Mouse (Mus musculus): ENCODE data around the gene Cd33.

Gene Cd33

DNA sequence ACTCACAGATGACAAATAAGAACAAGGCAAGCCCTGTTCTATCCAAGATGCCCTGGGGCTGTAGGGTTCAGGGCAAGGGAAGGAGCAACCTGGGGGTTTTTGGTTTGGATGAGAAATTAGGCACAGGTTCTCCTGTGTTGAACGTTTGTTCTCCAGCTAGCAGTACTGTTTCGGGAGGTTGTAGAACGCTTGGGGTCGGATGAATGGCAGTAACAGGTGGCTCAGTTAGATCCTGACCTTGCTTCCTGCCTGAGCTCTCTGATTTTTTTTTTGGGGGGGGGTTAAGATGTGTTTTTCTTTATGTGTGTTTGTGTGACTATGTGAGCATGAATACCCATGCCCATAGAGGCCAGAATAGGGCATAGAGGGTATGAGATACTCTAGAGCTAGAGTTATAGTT lies 31.7 kb downstream of the Cd33 start:
- no peak for DNase-seq

DNA sequence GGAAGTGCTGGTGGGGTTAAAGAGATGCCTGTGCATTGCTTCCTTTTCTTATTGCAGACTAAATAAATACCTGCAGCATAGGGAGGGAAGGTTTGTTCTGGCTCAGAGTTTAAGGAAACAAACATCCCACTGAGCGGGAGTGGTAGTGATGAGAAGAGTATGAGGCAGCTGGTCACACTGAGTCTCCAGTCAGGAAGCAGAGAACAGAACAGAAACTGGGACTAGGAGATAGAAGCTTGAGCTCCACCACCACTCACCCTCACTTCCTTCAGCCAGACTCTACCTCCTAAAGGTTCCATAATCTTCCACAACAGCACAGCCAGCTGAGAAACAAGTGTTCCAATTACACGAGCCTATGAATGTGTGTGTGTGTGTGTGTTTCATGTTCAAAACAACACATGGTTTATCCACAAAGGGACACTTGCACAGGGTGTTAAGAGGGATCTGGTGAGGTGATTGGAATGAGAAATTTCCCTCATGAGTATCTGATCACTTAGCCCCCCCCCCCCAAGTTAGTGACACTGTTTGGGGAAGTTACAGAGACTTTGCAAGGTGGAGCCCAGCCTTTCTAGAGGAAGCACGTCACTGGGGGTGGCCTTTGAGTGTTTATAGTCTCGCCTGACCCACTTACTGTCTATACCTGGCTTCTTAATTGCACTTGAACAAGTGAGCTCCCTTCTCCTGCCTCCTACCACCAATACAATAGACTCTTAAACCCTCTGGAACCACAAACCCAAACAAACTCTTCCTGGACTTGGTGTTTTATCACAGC lies 32.3 kb downstream of the Cd33 start:
- no peak for DNase-seq

DNA sequence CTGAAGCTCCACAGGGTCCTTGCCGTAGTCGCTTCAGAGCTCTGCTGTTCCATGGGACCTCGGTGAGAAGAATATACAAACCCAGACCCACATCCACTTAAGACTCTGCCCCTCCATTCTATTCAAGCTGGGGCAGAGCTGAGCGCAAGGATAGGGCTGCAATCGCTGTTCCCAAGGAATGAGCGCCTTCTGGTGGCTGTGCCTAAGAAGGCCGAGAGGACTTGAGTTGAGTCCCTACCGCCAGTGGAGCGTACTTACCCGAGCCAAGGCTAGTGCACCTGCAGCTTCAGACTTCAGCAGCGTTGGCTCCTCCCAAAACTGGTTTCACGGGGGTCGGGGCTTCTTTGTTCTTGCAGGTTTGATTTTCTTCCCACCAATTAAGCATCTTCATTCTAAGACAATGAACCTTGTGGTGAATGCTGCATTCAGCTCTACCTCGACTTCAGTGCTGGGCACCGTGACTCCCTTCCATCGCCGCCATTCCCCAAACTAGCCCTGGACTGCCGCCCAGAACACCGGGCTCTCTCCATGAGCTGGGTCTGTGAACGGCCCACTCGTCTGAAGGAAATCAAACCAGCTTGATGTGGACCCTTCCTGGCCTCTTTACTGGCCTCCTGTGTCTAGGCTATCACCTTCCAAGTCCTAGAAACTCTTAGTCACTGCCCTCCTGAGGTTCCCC lies 48.7 kb downstream of the Cd33 start:
- DNase-seq, result peak; percentile 25

DNA sequence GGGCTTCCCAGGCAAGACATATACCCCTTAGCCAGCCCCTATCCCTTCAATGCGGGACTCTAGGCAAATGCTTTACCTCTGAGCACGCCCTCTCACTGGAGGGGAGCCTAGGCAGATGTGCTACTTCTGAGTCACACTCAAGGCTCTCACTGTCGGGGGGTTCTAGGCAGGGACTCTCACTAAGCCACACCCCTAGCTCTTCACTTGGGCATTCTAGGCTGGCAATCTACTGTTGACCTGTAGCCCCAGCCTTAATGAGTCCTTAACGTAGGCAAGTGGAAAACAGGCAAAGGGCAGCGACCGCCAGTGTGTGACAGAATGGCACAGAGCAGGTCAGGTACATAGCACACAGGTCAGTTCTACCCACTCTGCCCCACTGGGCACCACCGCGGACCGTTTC lies 53.4 kb downstream of the Cd33 start:
- DNase-seq, result no peak

DNA sequence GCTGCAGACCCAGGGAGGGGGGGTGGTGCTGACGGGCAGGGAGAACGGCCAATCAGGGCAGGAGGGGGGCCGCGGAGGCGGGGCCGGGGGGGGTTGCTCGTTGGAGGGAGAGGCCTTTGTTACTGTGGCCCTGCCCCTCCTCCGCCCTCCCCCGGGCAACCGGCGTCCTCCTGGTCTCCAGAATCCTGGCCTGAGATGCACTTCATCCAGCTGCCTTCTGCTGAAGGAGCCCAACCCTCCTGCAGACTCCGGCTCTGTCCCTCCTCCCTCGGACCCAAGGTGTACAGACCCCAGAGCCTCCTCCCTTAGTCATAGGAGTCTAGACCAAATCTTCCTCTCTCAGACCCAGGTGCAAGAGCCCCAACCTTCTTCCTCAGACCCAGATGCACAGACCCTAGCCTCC lies 54.0 kb downstream of the Cd33 start:
- DNase-seq, result peak; percentile 52

DNA sequence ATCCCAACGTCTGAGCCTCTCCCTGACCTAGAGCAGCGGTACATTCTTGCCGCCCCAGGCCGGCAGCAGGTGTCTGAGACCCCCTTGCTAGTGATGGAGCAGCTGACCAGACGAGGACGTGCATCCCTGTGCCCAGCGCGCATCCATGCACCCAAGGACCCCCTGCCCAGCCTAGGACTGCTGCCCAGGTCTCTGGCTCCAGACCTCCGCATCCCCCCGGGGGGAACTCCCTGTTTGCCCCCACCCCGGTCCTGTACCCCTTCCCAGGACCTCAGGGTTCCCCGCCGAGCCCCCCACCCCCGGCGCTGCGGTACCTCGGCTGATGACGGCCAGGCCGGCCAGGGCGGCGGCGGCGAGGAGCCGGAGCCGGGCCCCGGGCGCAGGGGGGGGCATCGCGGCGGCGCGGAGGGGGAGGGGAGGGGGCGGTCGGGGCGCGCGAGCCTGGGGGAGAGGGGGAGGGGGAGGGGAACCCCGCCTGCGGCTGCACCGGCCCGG lies 54.5 kb downstream of the Cd33 start, which contains the start of gene Iglon5:
TSS of gene Iglon5 (minus strand) at position 445 of the 495 bp plus-strand sequence.
- no peak for DNase-seq

DNA sequence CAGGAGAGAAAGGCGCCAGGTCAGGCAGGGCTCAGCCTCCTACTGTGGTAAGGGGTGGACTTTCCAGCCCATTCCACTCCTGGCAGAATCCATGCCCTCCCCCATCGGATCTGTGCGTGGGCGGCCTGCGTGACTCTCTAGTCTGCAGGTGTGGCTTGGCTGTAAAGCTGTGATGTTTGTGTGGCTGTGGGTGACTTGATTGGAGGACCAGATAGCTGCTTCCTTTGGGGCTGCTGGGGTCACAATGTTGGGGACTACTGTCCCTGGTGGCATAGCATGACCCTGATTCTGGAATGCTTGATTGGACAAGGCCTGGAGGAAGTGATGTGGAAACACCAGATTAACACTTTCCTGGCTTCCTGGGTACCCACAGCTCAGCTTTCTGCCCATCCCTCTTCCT lies 55.6 kb downstream of the Cd33 start:
- no peak for DNase-seq

DNA sequence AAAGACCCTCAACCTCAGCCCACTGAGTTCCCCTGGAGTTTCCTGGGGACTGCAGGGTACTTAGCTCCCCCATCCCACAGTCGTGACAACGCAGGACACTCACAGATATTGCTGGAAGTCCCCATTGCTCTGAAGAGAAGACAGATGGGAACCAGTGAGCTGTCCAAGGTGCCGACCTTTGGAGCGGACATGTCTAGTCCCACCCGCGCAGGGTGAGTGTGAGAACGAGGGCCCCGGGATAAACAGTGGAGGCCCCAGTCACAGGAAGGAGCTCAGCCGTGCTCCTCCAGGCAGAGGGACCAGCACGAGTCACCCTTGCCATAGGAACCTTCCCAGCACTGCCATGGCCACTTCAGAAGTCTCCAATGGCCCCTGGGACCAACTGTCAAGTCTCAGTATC lies 61.0 kb downstream of the Cd33 start:
- DNase-seq, result peak; percentile 15

DNA sequence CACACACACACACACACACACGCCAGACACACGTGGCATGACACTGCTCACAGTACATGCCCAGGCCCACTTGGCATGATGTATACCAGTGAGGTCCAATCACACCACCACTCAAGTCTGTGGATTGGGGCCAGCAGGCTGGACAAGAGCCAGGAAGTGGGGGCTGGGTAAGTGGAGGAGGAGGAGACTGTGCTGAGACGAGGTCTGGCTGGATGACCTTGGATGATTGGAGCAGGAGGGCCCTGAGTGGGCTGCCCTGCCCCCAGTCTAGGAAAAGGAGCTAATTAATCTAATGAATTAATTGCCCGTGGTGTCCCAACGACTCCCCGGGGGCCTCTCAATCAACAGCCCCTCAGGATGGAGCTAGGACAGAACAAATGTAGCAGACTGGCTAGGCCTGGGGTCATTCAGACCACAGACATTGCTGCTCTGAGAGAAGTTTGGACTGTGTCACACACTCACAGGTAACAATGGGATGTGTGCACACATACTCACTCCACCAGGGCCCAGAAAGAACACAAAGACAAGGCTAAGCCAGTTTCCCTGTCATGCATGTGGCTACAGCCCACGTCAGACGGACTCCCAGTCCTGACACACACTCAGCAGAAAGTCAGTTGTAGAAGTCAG lies 62.0 kb downstream of the Cd33 start:
- DNase-seq, result no peak

DNA sequence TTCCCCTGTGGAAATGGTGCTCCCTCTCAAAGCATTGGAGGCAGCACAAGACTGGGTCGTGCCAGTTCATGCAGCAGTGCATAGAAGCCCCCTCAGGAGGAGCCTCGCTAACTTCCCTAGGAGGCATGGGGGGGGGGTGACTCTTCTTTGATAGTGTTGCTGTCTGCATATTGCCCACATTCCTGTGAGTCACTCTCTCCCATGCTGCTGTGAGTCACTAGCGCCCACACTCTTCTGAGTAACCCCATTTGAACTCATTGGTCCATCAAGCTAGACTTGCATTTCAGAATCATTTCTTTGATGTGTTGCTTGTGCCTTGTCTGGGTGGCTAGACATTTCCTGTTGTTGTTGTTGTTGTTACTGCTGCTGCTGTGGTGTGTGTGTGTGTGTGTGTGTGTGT lies 63.0 kb downstream of the Cd33 start:
- no peak for DNase-seq

DNA sequence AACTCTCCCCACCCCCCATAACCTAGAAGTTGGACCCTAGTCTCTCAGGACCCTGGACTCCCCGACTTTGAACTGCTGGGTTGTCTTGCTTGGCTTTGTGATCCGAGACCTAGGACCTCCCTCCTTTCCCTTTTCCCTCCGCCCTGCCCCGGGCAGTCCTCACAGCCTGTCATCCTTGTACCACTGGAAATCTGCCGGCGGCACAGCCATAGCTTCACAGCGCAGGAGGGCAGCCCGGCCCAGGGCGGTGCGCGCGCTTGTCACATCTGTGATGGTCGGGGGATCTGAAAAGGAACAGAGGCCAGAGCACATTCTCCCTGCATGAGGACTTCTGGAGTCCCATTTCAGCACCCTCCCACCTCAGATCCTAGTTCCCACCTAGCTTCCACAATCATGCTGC lies 67.9 kb downstream of the Cd33 start:
- DNase-seq, result no peak

DNA sequence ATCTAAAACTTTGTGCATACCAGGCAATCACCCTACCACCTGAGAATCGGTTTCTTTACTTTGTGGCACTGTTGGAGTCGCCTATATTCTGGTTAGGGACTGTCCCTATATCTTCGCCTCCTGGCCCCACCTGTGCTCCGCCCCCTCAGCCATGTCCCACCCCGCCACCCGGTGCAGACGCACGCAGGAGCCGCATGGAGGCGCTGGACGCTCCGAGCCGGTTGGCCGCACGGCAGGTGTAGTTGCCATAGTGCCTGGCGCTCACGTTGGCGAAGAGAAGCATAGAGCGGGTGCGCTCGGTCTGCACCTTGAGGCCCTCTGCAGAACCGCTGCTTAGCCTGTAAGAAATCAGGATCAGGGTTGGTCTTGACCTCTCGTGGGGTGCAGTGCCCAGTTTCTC lies 68.5 kb downstream of the Cd33 start:
- DNase-seq, result no peak

All from liver (tissue).